Mouse (Mus musculus): ENCODE results near the gene P2ry12. TPM values are rescaled to one million over a fixed set of nuclear protein-coding genes. Genes with fewer than 3 reads are reported as not detected.
A peak's percentile ranks its signal among the peaks of the same experiment; 100 is the strongest.

Gene P2ry12
- polyA plus RNA-seq, 1 experiment from 2014 or later: 0.96 TPM

DNA sequence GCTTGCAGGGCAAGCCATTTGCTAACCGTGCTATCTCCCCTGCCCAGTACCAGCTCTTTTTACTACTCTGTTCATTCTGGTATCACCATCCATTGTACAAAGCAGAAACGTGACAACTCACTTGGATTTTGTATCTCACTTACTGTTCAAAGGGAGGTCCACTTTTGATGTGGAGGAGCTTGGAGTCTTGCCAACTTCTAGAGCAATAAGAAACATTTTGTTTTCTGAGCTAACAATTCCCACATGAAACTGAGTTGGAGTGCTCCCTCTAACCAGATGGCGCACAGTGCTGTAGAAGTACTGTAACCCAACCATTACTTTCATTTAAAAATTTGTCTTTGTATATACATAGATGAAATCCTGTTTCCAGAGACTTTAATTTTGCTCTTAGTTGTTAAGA is 31.8 kb downstream of the P2ry12 start:
- H3K27me3 ChIP-seq (ENCODE audit: control insufficient read depth, insufficient read depth, low read length): no peaks in the 10 kb centered on the region

DNA sequence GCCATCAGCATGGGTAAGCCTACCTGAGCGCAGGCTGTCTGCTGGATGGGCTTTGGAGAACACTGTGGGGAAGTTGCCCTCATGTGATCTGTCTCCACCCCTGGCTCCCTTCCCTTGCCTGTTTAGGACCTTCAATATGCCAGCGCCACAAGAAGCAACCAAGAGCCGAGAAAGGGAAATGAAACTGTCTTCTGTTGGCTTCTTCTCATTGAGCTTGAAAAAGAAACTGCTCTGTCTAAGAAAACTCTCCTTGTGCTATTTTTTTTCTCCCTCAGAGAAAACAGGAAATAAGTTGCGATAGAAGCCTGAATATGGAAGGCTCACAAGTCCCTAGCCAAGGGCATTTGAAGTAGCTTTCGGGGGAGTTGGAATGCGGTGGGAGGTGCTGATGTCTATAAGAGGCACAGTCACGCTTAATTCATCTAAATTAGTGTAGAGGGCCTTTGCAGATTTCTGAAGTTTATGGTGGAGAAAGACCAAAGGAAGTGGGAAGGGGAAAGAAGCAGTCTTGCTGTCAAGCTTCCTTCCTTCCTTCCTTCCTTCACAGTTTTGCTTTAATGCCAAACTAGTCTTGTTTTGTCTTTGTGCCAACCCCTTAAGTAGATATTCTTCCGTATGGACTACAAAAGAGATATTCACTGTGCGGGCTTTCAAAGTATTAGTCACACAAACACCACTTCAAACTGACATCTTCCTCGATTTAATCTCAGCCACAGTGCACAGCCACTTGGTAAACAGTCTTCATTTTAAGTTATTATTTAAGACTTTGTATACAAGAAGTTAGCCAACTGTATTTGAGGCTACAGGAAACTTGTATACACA is 33.7 kb downstream of the P2ry12 start:
- no peak for ATAC-seq (ENCODE audit: insufficient number of reproducible peaks, insufficient read depth, low FRiP score, low read depth)
- no peaks in the 10 kb centered on the region for H3K36me3 ChIP-seq (ENCODE audit: control insufficient read depth, insufficient read depth, low read length)
- H3K4me1 ChIP-seq (ENCODE audit: control insufficient read depth in 2 of 2, insufficient read depth in 2 of 2, low read length in 2 of 2): peaks cover 5 to 9% of the 10 kb centered on the region in 2 experiments; a peak in 3 of 4 replicates
- no peaks in the 10 kb centered on the region for H3K9me3 ChIP-seq (ENCODE audit: control insufficient read depth, low read length)
- peak overlapping the region; percentile 74 to 77 for H3K27ac ChIP-seq (replicated peaks in 1 of 2; ENCODE audit: control insufficient read depth in 1 of 2, insufficient read depth in 1 of 2, low read depth in 2 of 2, low read length in 2 of 2)
- peak overlapping the region; percentile 51 for H3K4me2 ChIP-seq (ENCODE audit: low read length)
- no peak overlapping the region for H3K9ac ChIP-seq (ENCODE audit: low read length)
- no peak overlapping the region for H3K4me3 ChIP-seq (ENCODE audit: control insufficient read depth in 1 of 2, insufficient read depth in 1 of 2, low read depth in 1 of 2, low read length in 2 of 2)
- WGBS: 27% methylated on average over 10 of the region's 10 CpGs
- no peaks in the 10 kb centered on the region for H3K27me3 ChIP-seq (ENCODE audit: control insufficient read depth, insufficient read depth, low read length)

More for the DNA sequence above, 31.8 kb downstream of the P2ry12 start:
- Histone ChIP-seq H3K9ac (ENCODE audit: low read length) (no peak overlapping the region), H3K36me3 (ENCODE audit: control insufficient read depth, insufficient read depth, low read length) (no peaks in the 10 kb centered on the region), H3K4me1 (ENCODE audit: control insufficient read depth in 2 of 2, insufficient read depth in 2 of 2, low read length in 2 of 2) (peaks cover 5 to 9% of the 10 kb centered on the region in 2 experiments; a peak in 3 of 4 replicates), H3K4me3 (ENCODE audit: control insufficient read depth in 1 of 2, insufficient read depth in 1 of 2, low read depth in 1 of 2, low read length in 2 of 2) (no peak overlapping the region), H3K9me3 (ENCODE audit: control insufficient read depth, low read length) (no peaks in the 10 kb centered on the region), H3K4me2 (ENCODE audit: low read length) (no peak overlapping the region), H3K27ac (replicated peaks in 1 of 2; ENCODE audit: control insufficient read depth in 1 of 2, insufficient read depth in 1 of 2, low read depth in 2 of 2, low read length in 2 of 2) (no peak overlapping the region)
- no peak for ATAC-seq (ENCODE audit: insufficient number of reproducible peaks, insufficient read depth, low FRiP score, low read depth)
- 54% methylated on average over 3 of the region's 3 CpGs for WGBS

DNA sequence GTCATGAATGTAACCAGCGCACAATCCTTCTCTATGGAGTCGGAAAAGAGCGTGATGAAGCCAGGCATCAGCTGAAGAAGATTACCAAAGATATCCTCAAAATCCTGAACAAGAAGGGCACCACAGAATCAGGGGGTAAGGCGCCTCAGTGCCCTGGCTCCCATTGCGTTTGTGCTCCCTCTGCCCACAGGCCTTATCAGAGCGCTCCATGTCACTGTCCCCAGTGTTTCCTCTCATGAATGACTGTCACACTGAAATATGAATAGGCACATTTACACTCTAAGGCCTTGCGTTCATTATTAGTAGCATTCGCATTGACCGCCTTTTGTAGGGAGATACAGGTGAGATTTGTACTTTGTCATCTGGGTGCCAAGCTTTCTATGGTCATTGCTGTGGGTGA is 35.0 kb downstream of the P2ry12 start:
- H3K27ac ChIP-seq (replicated peaks in 1 of 2; ENCODE audit: control insufficient read depth in 1 of 2, insufficient read depth in 1 of 2, low read depth in 2 of 2, low read length in 2 of 2): no peak overlapping the region
- no peak overlapping the region for H3K4me3 ChIP-seq (ENCODE audit: control insufficient read depth in 1 of 2, insufficient read depth in 1 of 2, low read depth in 1 of 2, low read length in 2 of 2)
- no peak overlapping the region for H3K9ac ChIP-seq (ENCODE audit: low read length)
- no peak for ATAC-seq (ENCODE audit: insufficient number of reproducible peaks, insufficient read depth, low FRiP score, low read depth)
- 89% methylated on average over 9 of the region's 9 CpGs for WGBS
- no peak overlapping the region for H3K4me2 ChIP-seq (ENCODE audit: low read length)
- H3K36me3 ChIP-seq (ENCODE audit: control insufficient read depth, insufficient read depth, low read length): no peaks in the 10 kb centered on the region
- no peaks in the 10 kb centered on the region for H3K9me3 ChIP-seq (ENCODE audit: control insufficient read depth, low read length)
- H3K4me1 ChIP-seq (ENCODE audit: control insufficient read depth in 2 of 2, insufficient read depth in 2 of 2, low read length in 2 of 2): peaks cover 5 to 9% of the 10 kb centered on the region in 2 experiments; a peak in 3 of 4 replicates
- no peaks in the 10 kb centered on the region for H3K27me3 ChIP-seq (ENCODE audit: control insufficient read depth, insufficient read depth, low read length)

DNA sequence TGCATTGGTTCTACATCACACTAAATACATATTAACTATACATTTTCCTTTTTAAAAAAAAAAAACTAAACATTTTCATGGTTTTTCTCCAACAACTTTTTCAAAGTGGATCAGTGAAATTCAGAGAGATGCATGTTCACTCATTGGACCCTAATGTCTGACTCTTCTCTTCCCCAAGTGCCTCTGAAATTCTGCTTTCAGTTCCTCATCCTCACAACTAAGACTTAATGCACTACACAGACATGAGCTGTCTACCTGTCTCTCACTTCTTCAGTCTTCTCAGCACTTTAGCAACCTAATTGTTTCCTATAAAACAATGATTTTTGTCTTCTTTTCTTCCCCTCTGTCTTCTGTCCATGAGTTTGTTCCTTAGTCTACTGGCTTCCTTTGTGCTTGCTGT is 37.3 kb downstream of the P2ry12 start:
- H3K9me3 ChIP-seq (ENCODE audit: control insufficient read depth, low read length): no peaks in the 10 kb centered on the region
- H3K4me1 ChIP-seq (ENCODE audit: control insufficient read depth in 2 of 2, insufficient read depth in 2 of 2, low read length in 2 of 2): peaks cover 5 to 9% of the 10 kb centered on the region in 2 experiments; a peak in 3 of 4 replicates
- no peak for ATAC-seq (ENCODE audit: insufficient number of reproducible peaks, insufficient read depth, low FRiP score, low read depth)
- H3K4me2 ChIP-seq (ENCODE audit: low read length): no peak overlapping the region
- H3K36me3 ChIP-seq (ENCODE audit: control insufficient read depth, insufficient read depth, low read length): no peaks in the 10 kb centered on the region
- no peak overlapping the region for H3K9ac ChIP-seq (ENCODE audit: low read length)
- H3K27ac ChIP-seq (replicated peaks in 1 of 2; ENCODE audit: control insufficient read depth in 1 of 2, insufficient read depth in 1 of 2, low read depth in 2 of 2, low read length in 2 of 2): no peak overlapping the region
- no peak overlapping the region for H3K4me3 ChIP-seq (ENCODE audit: control insufficient read depth in 1 of 2, insufficient read depth in 1 of 2, low read depth in 1 of 2, low read length in 2 of 2)
- no peaks in the 10 kb centered on the region for H3K27me3 ChIP-seq (ENCODE audit: control insufficient read depth, insufficient read depth, low read length)

DNA sequence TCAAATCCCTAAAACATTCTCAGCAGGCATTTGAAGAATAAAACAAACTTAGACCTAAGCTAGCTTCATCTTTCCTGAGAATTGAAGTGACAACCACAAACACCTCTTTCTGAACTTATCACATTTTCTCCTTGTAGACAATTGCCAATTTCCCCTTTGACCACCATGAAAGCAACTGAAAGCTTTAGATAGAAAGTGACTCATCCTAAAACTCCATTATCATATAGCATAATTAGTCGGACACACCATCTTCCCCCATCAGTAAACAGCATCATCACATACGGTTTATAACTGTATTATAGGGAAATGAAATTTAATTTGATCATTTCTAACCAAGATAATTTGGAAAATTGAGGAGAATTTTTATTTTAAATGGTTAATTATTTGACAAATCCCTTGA is 40.4 kb downstream of the P2ry12 start:
- Histone ChIP-seq H3K27me3 (ENCODE audit: control insufficient read depth, insufficient read depth, low read length) (no peaks in the 10 kb centered on the region), H3K9me3 (ENCODE audit: control insufficient read depth, low read length) (no peaks in the 10 kb centered on the region), H3K4me1 (ENCODE audit: control insufficient read depth in 2 of 2, insufficient read depth in 2 of 2, low read length in 2 of 2) (no peaks in the 10 kb centered on the region), H3K9ac (ENCODE audit: low read length) (no peak overlapping the region), H3K36me3 (ENCODE audit: control insufficient read depth, insufficient read depth, low read length) (no peaks in the 10 kb centered on the region), H3K4me3 (ENCODE audit: control insufficient read depth in 1 of 2, insufficient read depth in 1 of 2, low read depth in 1 of 2, low read length in 2 of 2) (no peak overlapping the region), H3K27ac (replicated peaks in 1 of 2; ENCODE audit: control insufficient read depth in 1 of 2, insufficient read depth in 1 of 2, low read depth in 2 of 2, low read length in 2 of 2) (no peak overlapping the region), H3K4me2 (ENCODE audit: low read length) (no peak overlapping the region)
- no peak for ATAC-seq (ENCODE audit: insufficient number of reproducible peaks, insufficient read depth, low FRiP score, low read depth)
- WGBS: 83% methylated on average over 2 of the region's 2 CpGs

DNA sequence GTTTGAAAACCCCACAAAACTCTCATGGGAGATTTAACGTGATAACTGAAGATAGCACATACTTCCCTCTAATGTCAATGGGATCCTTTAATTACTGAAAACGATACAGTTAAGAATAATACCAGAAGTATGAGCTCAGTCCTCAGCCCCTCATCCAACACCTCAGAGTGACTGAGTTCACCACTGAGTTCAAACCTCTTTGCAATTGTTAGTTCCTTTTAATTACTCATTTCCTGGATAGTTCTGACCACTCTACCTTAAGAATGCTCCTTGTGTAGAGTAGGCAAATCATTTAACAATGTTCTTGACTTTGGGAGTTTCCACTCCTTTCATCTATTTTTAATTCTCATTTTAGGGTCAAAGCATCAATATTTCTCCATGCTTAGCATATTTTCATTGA is 43.3 kb downstream of the P2ry12 start:
- no peak for ATAC-seq (ENCODE audit: insufficient number of reproducible peaks, insufficient read depth, low FRiP score, low read depth)
- Histone ChIP-seq H3K4me1 (ENCODE audit: control insufficient read depth in 2 of 2, insufficient read depth in 2 of 2, low read length in 2 of 2) (no peaks in the 10 kb centered on the region), H3K27ac (replicated peaks in 1 of 2; ENCODE audit: control insufficient read depth in 1 of 2, insufficient read depth in 1 of 2, low read depth in 2 of 2, low read length in 2 of 2) (no peak overlapping the region), H3K9ac (ENCODE audit: low read length) (no peak overlapping the region), H3K36me3 (ENCODE audit: control insufficient read depth, insufficient read depth, low read length) (no peaks in the 10 kb centered on the region), H3K4me2 (ENCODE audit: low read length) (no peak overlapping the region), H3K27me3 (ENCODE audit: control insufficient read depth, insufficient read depth, low read length) (no peaks in the 10 kb centered on the region), H3K4me3 (ENCODE audit: control insufficient read depth in 1 of 2, insufficient read depth in 1 of 2, low read depth in 1 of 2, low read length in 2 of 2) (no peak overlapping the region), H3K9me3 (ENCODE audit: control insufficient read depth, low read length) (no peaks in the 10 kb centered on the region)
- 72% methylated on average over 2 of the region's 2 CpGs for WGBS

DNA sequence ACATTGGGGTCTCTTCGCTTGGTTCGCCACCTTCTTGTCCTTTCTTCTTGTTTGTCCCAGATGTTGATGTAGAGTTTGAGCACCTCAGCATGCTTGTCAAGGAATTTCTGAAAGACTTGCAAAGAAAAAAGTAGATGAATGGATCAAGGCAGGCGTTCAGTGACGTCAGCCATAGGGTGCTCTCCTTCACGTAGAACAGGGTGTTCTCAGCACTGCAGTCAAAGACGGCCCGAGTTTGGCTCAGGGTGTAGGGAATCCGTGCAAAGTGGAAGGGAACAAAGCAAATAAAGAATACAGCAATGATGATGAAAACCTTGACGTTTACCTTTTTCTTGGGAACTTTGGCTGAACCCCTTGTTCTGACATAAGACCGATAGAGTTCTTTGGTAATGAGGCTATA is 45.5 kb downstream of the P2ry12 start:
- H3K4me2 ChIP-seq (ENCODE audit: low read length): no peak overlapping the region
- no peaks in the 10 kb centered on the region for H3K27me3 ChIP-seq (ENCODE audit: control insufficient read depth, insufficient read depth, low read length)
- H3K9me3 ChIP-seq (ENCODE audit: control insufficient read depth, low read length): no peaks in the 10 kb centered on the region
- H3K27ac ChIP-seq (replicated peaks in 1 of 2; ENCODE audit: control insufficient read depth in 1 of 2, insufficient read depth in 1 of 2, low read depth in 2 of 2, low read length in 2 of 2): no peak overlapping the region
- ATAC-seq (ENCODE audit: insufficient number of reproducible peaks, insufficient read depth, low FRiP score, low read depth): no peak
- 88% methylated on average over 10 of the region's 10 CpGs for WGBS
- H3K4me1 ChIP-seq (ENCODE audit: control insufficient read depth in 2 of 2, insufficient read depth in 2 of 2, low read length in 2 of 2): no peaks in the 10 kb centered on the region; a peak in 1 of 4 replicates
- H3K4me3 ChIP-seq (ENCODE audit: control insufficient read depth in 1 of 2, insufficient read depth in 1 of 2, low read depth in 1 of 2, low read length in 2 of 2): no peak overlapping the region
- H3K36me3 ChIP-seq (ENCODE audit: control insufficient read depth, insufficient read depth, low read length): no peaks in the 10 kb centered on the region
- H3K9ac ChIP-seq (ENCODE audit: low read length): no peak overlapping the region

DNA sequence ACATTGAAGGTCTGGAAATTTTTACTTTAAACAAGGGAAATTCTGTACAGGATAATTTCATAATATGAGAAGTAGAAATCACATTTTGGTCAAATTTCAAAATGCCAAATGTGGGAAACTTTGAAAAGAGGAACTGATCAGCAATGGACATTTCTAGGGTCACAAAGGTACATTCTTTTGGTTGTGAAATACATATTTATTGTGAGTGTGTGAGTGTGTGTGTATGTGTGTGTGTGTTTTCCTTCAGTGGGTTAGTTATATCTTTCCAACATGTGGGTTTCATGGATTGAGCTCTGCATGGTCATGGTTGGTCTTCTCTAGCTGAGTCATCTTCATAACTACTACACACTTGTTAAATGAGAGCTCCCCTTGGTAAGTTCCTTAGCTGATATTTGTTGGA is 50.3 kb downstream of the P2ry12 start:
- Histone ChIP-seq H3K9ac (ENCODE audit: low read length) (no peak overlapping the region), H3K9me3 (ENCODE audit: control insufficient read depth, low read length) (no peaks in the 10 kb centered on the region), H3K4me1 (ENCODE audit: control insufficient read depth in 2 of 2, insufficient read depth in 2 of 2, low read length in 2 of 2) (peaks cover 2 to 3% of the 10 kb centered on the region in 2 experiments; a peak in 2 of 4 replicates), H3K4me3 (ENCODE audit: control insufficient read depth in 1 of 2, insufficient read depth in 1 of 2, low read depth in 1 of 2, low read length in 2 of 2) (no peak overlapping the region), H3K27ac (replicated peaks in 1 of 2; ENCODE audit: control insufficient read depth in 1 of 2, insufficient read depth in 1 of 2, low read depth in 2 of 2, low read length in 2 of 2) (no peak overlapping the region), H3K36me3 (ENCODE audit: control insufficient read depth, insufficient read depth, low read length) (no peaks in the 10 kb centered on the region), H3K4me2 (ENCODE audit: low read length) (no peak overlapping the region), H3K27me3 (ENCODE audit: control insufficient read depth, insufficient read depth, low read length) (no peaks in the 10 kb centered on the region)
- ATAC-seq (ENCODE audit: insufficient number of reproducible peaks, insufficient read depth, low FRiP score, low read depth): no peak
